In genomic region chr4:126261675-126262074, GRCm38 (mm10) we compare ENCODE assay signal across 8 mouse cellular contexts. TPM values are rescaled to one million over a fixed set of nuclear protein-coding genes. Genes with fewer than 3 reads are reported as not detected.
DNase-seq lines count a peak whose midpoint lies in the region; ATAC-seq and TF ChIP-seq lines count a peak whose summit lies in the region.

No protein-coding gene starts in this region.

- no peak for DNase-seq in forebrain, embryonic 11.5 days (ENCODE audit: low spot score)
- no peak for DNase-seq in lung, embryonic 14.5 days
- DNase-seq in lung, adult 2 months = no peak
- DNase-seq in urinary bladder, postnatal 25 days (ENCODE audit: low spot score) = no peak
- no peak for DNase-seq in adrenal gland, adult 2 months

- H3K4me1 ChIP-seq in forebrain, embryonic 13.5 days = peaks cover 44% of the 10 kb centered on the region
- H3K4me1 ChIP-seq in forebrain, embryonic 11.5 days (replicated peaks; ENCODE audit: control insufficient read depth, insufficient read depth, low read length) = peaks cover 29% of the 10 kb centered on the region
- peaks cover 25% of the 10 kb centered on the region for H3K4me1 ChIP-seq in lung, embryonic 14.5 days (ENCODE audit: insufficient read depth)
- peaks cover 30% of the 10 kb centered on the region for H3K4me1 ChIP-seq in lung, adult 2 months (ENCODE audit: control insufficient read depth, insufficient read depth, low read length)
- peaks cover 55% of the 10 kb centered on the region for H3K4me1 ChIP-seq in erythroblast, embryonic 14.5 days (ENCODE audit: control insufficient read depth)

- no peaks in the 10 kb centered on the region for H3K9me3 ChIP-seq in forebrain, embryonic 13.5 days (replicated peaks)
- no peaks in the 10 kb centered on the region for H3K9me3 ChIP-seq in forebrain, embryonic 11.5 days (ENCODE audit: control insufficient read depth, low read length)
- H3K9me3 ChIP-seq in lung, embryonic 14.5 days (ENCODE audit: low read depth, low read length) = no peaks in the 10 kb centered on the region
- no peaks in the 10 kb centered on the region for H3K9me3 ChIP-seq in erythroblast, embryonic 14.5 days (ENCODE audit: control insufficient read depth, low read length)

- H3K9ac ChIP-seq in forebrain, embryonic 13.5 days = no peak overlapping the region
- H3K9ac ChIP-seq in forebrain, embryonic 11.5 days (ENCODE audit: low read length) = no peak overlapping the region
- no peak overlapping the region for H3K9ac ChIP-seq in lung, embryonic 14.5 days

- no peak overlapping the region for H3K4me2 ChIP-seq in forebrain, embryonic 13.5 days
- H3K4me2 ChIP-seq in forebrain, embryonic 11.5 days (ENCODE audit: low read depth, low read length, severe bottlenecking) = no peak overlapping the region; the same call in 1 of the 2 replicates
- peak overlapping the region; percentile 24; the same call in 1 of the 2 replicates for H3K4me2 ChIP-seq in lung, embryonic 14.5 days

- no peak for TF ChIP-seq POLR2A in lung, adult 2 months (IDR thresholded peaks at IDR 0.05; ENCODE audit: borderline replicate concordance, extremely low read depth, low read depth, low read length)

- WGBS in forebrain, embryonic 13.5 days = 56% methylated on average over 7 of the region's 7 CpGs
- WGBS in forebrain, embryonic 11.5 days = 56% methylated on average over 7 of the region's 7 CpGs
- 40% methylated on average over 7 of the region's 7 CpGs for WGBS in lung, embryonic 14.5 days
- WGBS in lung, adult 2 months = 32% methylated on average over 7 of the region's 7 CpGs
- 43% methylated on average over 7 of the region's 7 CpGs for WGBS in macrophage (ENCODE audit: missing documents)

- H3K27me3 ChIP-seq in forebrain, embryonic 13.5 days = peaks cover 3% of the 10 kb centered on the region; the same call in 1 of the 2 replicates
- H3K27me3 ChIP-seq in forebrain, embryonic 11.5 days (ENCODE audit: control insufficient read depth, insufficient read depth, low read length) = no peaks in the 10 kb centered on the region
- H3K27me3 ChIP-seq in lung, embryonic 14.5 days (ENCODE audit: insufficient read depth, low read length) = no peaks in the 10 kb centered on the region
- H3K27me3 ChIP-seq in erythroblast, embryonic 14.5 days (ENCODE audit: control insufficient read depth) = peaks cover 39% of the 10 kb centered on the region

- H3K36me3 ChIP-seq in forebrain, embryonic 13.5 days (ENCODE audit: poor library complexity, severe bottlenecking) = no peaks in the 10 kb centered on the region
- H3K36me3 ChIP-seq in forebrain, embryonic 11.5 days (ENCODE audit: control insufficient read depth, insufficient read depth, low read length) = no peaks in the 10 kb centered on the region
- 0 out of 2 replicates have a peak, but pooled peaks cover 4% of the 10 kb centered on the region for H3K36me3 ChIP-seq in lung, embryonic 14.5 days (ENCODE audit: insufficient read depth)
- peaks cover 2% of the 10 kb centered on the region; the same call in 1 of the 2 replicates for H3K36me3 ChIP-seq in erythroblast, embryonic 14.5 days (ENCODE audit: control insufficient read depth)
- H3K36me3 ChIP-seq in macrophage (ENCODE audit: inconsistent target) = no peaks in the 10 kb centered on the region

- peak; percentile 4 for ATAC-seq in forebrain, embryonic 13.5 days
- no peak for ATAC-seq in forebrain, embryonic 11.5 days (replicated peaks; ENCODE audit: low FRiP score)
- ATAC-seq in lung, embryonic 14.5 days (ENCODE audit: insufficient read depth) = 0 out of 2 replicates have a peak, but pooled peaks have one; percentile 0

- H3K79me2 ChIP-seq in macrophage (ENCODE audit: inconsistent target) = peaks cover 56% of the 10 kb centered on the region

- no peak for TF ChIP-seq CTCF in lung, embryonic 14.5 days (IDR thresholded peaks at IDR 0.05; ENCODE audit: low read depth)
- TF ChIP-seq CTCF in lung, adult 2 months (IDR thresholded peaks at IDR 0.05; ENCODE audit: insufficient read depth, low read length) = no peak

- H3K27ac ChIP-seq in forebrain, embryonic 13.5 days = no peak overlapping the region
- H3K27ac ChIP-seq in forebrain, embryonic 11.5 days (ENCODE audit: low read depth, low read length) = no peak overlapping the region
- H3K27ac ChIP-seq in lung, embryonic 14.5 days (ENCODE audit: low read depth) = peak overlapping the region; percentile 97; the same call in 1 of the 2 replicates
- peak overlapping the region; percentile 99 for H3K27ac ChIP-seq in macrophage

- H3K4me3 ChIP-seq in forebrain, embryonic 13.5 days = no peak overlapping the region
- H3K4me3 ChIP-seq in forebrain, embryonic 11.5 days (ENCODE audit: low read depth, low read length) = no peak overlapping the region
- peak overlapping the region; percentile 79; the same call in 1 of the 2 replicates for H3K4me3 ChIP-seq in lung, embryonic 14.5 days (ENCODE audit: low read depth, low read length)
- no peak overlapping the region for H3K4me3 ChIP-seq in lung, adult 2 months (replicated peaks; ENCODE audit: extremely low read depth, low read depth, low read length)
- peak overlapping the region; percentile 88 for H3K4me3 ChIP-seq in erythroblast, embryonic 14.5 days (replicated peaks)
- H3K4me3 ChIP-seq in macrophage (ENCODE audit: inconsistent target) = no peak overlapping the region

RNA-seq across cellular contexts. Expression of gene Trappc3, which starts 0.5 kb away (rescaled TPM):
- 141 and 143 TPM in 2 replicates for polyA plus RNA-seq in forebrain, embryonic 13.5 days (2015; fragmentation: Nextera tagmentation; extraction: Ambion mirVana)
- polyA plus RNA-seq in forebrain, embryonic 11.5 days (2014; fragmentation: Nextera tagmentation; extraction: Ambion mirVana) = 23.3 and 25.7 TPM in 2 replicates
- 26.7 and 28.9 TPM in 2 replicates for polyA plus RNA-seq in lung, embryonic 14.5 days (2014; fragmentation: Nextera tagmentation; extraction: Ambion mirVana)
- polyA plus RNA-seq in lung, adult 2 months (2012; rRNA removed) = 31.7 and 51.1 TPM in 2 replicates
- polyA plus RNA-seq in erythroblast, embryonic 14.5 days (2012) = 1.3 and 2.0 TPM in 2 replicates
- total RNA-seq in macrophage (2018; cell fraction: chromatin; rRNA removed) = 10 to 100 TPM; 34.4 to 67.3 (median 48.2) TPM
- 100 to 1,000 TPM in 8 of 26 experiments, 10 to 100 TPM in 18; 77.1 to 117 (median 93.5) TPM for total RNA-seq in macrophage (2018; cell fraction: cytosol; rRNA removed)
- 10 to 100 TPM; 48.1 to 87.5 (median 60.6) TPM for total RNA-seq in macrophage (2018; cell fraction: nucleus; rRNA removed)
- 93.4 to 103 TPM (median 95.6 TPM) in 3 replicates for polyA plus RNA-seq in macrophage (2018)
- 100 to 1,000 TPM in 1 of 2 experiments, 10 to 100 TPM in 1; 85.8 to 103 TPM for total RNA-seq in adrenal gland, adult 2 months (2021)
- polyA plus RNA-seq in adrenal gland, adult 2 months (2012; rRNA removed) = 16.2 and 16.5 TPM in 2 replicates

RNA-seq across cellular contexts. Expression of gene Map7d1, which starts 5.5 kb away (rescaled TPM):
- polyA plus RNA-seq in forebrain, embryonic 13.5 days (2015; fragmentation: Nextera tagmentation; extraction: Ambion mirVana) = 53.5 and 58.2 TPM in 2 replicates
- 80.6 and 83.5 TPM in 2 replicates for polyA plus RNA-seq in forebrain, embryonic 11.5 days (2014; fragmentation: Nextera tagmentation; extraction: Ambion mirVana)
- polyA plus RNA-seq in lung, embryonic 14.5 days (2014; fragmentation: Nextera tagmentation; extraction: Ambion mirVana) = 50.7 and 61.1 TPM in 2 replicates
- 153 and 194 TPM in 2 replicates for polyA plus RNA-seq in lung, adult 2 months (2012; rRNA removed)
- 2.5 and 2.9 TPM in 2 replicates for polyA plus RNA-seq in erythroblast, embryonic 14.5 days (2012)
- total RNA-seq in macrophage (2018; cell fraction: chromatin; rRNA removed) = 100 to 1,000 TPM in 25 of 26 experiments, 10 to 100 TPM in 1; 97.4 to 591 (median 259) TPM
- total RNA-seq in macrophage (2018; cell fraction: cytosol; rRNA removed) = 100 to 1,000 TPM; 123 to 196 (median 163) TPM
- total RNA-seq in macrophage (2018; cell fraction: nucleus; rRNA removed) = 100 to 1,000 TPM; 107 to 224 (median 158) TPM
- polyA plus RNA-seq in macrophage (2018) = 105 to 157 TPM (median 139 TPM) in 3 replicates
- total RNA-seq in adrenal gland, adult 2 months (2021) = 10 to 100 TPM; 55.4 to 68.7 TPM
- polyA plus RNA-seq in adrenal gland, adult 2 months (2012; rRNA removed) = 98.3 and 98.7 TPM in 2 replicates

RNA-seq across cellular contexts. Expression of gene Col8a2, which starts 24.9 kb away (rescaled TPM):
- 0.96 and 1.4 TPM in 2 replicates for polyA plus RNA-seq in forebrain, embryonic 13.5 days (2015; fragmentation: Nextera tagmentation; extraction: Ambion mirVana)
- 18.0 and 20.4 TPM in 2 replicates for polyA plus RNA-seq in forebrain, embryonic 11.5 days (2014; fragmentation: Nextera tagmentation; extraction: Ambion mirVana)
- polyA plus RNA-seq in lung, embryonic 14.5 days (2014; fragmentation: Nextera tagmentation; extraction: Ambion mirVana) = 4.0 and 5.2 TPM in 2 replicates
- 3.5 and 4.4 TPM in 2 replicates for polyA plus RNA-seq in lung, adult 2 months (2012; rRNA removed)
- not detected in 2 replicates for polyA plus RNA-seq in erythroblast, embryonic 14.5 days (2012)
- total RNA-seq in macrophage (2018; cell fraction: chromatin; rRNA removed) = 1 to 10 TPM in 1 of 26 experiments, not detected in 25; 5.2 TPM
- not detected for total RNA-seq in macrophage (2018; cell fraction: cytosol; rRNA removed)
- under 1 TPM in 1 of 26 experiments, not detected in 25; 0.72 TPM for total RNA-seq in macrophage (2018; cell fraction: nucleus; rRNA removed)
- polyA plus RNA-seq in macrophage (2018) = not detected in 3 replicates
- total RNA-seq in adrenal gland, adult 2 months (2021) = 1 to 10 TPM; 1.4 to 6.1 TPM
- polyA plus RNA-seq in adrenal gland, adult 2 months (2012; rRNA removed) = 1.9 TPM in 2 replicates

RNA-seq across cellular contexts. Expression of gene Thrap3, which starts 59.1 kb away (rescaled TPM):
- 194 and 202 TPM in 2 replicates for polyA plus RNA-seq in forebrain, embryonic 13.5 days (2015; fragmentation: Nextera tagmentation; extraction: Ambion mirVana)
- polyA plus RNA-seq in forebrain, embryonic 11.5 days (2014; fragmentation: Nextera tagmentation; extraction: Ambion mirVana) = 251 and 263 TPM in 2 replicates
- 262 and 268 TPM in 2 replicates for polyA plus RNA-seq in lung, embryonic 14.5 days (2014; fragmentation: Nextera tagmentation; extraction: Ambion mirVana)
- 40.0 and 62.8 TPM in 2 replicates for polyA plus RNA-seq in lung, adult 2 months (2012; rRNA removed)
- polyA plus RNA-seq in erythroblast, embryonic 14.5 days (2012) = 12.8 and 15.5 TPM in 2 replicates
- 1,000 to 10,000 TPM in 11 of 26 experiments, 100 to 1,000 TPM in 15; 773 to 1,275 (median 979) TPM for total RNA-seq in macrophage (2018; cell fraction: chromatin; rRNA removed)
- total RNA-seq in macrophage (2018; cell fraction: cytosol; rRNA removed) = 100 to 1,000 TPM in 24 of 26 experiments, 10 to 100 TPM in 2; 90.2 to 183 (median 118) TPM
- total RNA-seq in macrophage (2018; cell fraction: nucleus; rRNA removed) = 100 to 1,000 TPM; 424 to 709 (median 586) TPM
- 109 to 345 TPM (median 123 TPM) in 3 replicates for polyA plus RNA-seq in macrophage (2018)
- total RNA-seq in adrenal gland, adult 2 months (2021) = 100 to 1,000 TPM; 169 to 173 TPM
- 29.1 and 36.8 TPM in 2 replicates for polyA plus RNA-seq in adrenal gland, adult 2 months (2012; rRNA removed)

RNA-seq across cellular contexts. Expression of gene Adprhl2, which starts 59.8 kb away (rescaled TPM):
- 70.9 and 81.6 TPM in 2 replicates for polyA plus RNA-seq in forebrain, embryonic 13.5 days (2015; fragmentation: Nextera tagmentation; extraction: Ambion mirVana)
- 66.5 and 70.7 TPM in 2 replicates for polyA plus RNA-seq in forebrain, embryonic 11.5 days (2014; fragmentation: Nextera tagmentation; extraction: Ambion mirVana)
- 52.8 and 56.8 TPM in 2 replicates for polyA plus RNA-seq in lung, embryonic 14.5 days (2014; fragmentation: Nextera tagmentation; extraction: Ambion mirVana)
- polyA plus RNA-seq in lung, adult 2 months (2012; rRNA removed) = 42.2 and 49.0 TPM in 2 replicates
- 2.0 and 2.1 TPM in 2 replicates for polyA plus RNA-seq in erythroblast, embryonic 14.5 days (2012)
- 10 to 100 TPM in 25 of 26 experiments, 1 to 10 TPM in 1; 6.2 to 56.3 (median 30.0) TPM for total RNA-seq in macrophage (2018; cell fraction: chromatin; rRNA removed)
- 10 to 100 TPM in 25 of 26 experiments, 1 to 10 TPM in 1; 8.7 to 26.3 (median 19.6) TPM for total RNA-seq in macrophage (2018; cell fraction: cytosol; rRNA removed)
- total RNA-seq in macrophage (2018; cell fraction: nucleus; rRNA removed) = 10 to 100 TPM in 25 of 26 experiments, 1 to 10 TPM in 1; 9.2 to 46.4 (median 20.3) TPM
- polyA plus RNA-seq in macrophage (2018) = 12.8 to 27.0 TPM (median 21.1 TPM) in 3 replicates
- 10 to 100 TPM; 26.2 to 34.9 TPM for total RNA-seq in adrenal gland, adult 2 months (2021)
- 45.8 and 46.5 TPM in 2 replicates for polyA plus RNA-seq in adrenal gland, adult 2 months (2012; rRNA removed)

Comparison
In these comparisons a context has a peak if more than half of its experiments do, and no peak if none do; other contexts are left out.
1. H3K4me3 ChIP-seq: peak in lung, embryonic 14.5 days (single experiment) and erythroblast, embryonic 14.5 days (single experiment); none in forebrain, embryonic 13.5 days (single experiment), forebrain, embryonic 11.5 days (single experiment), lung, adult 2 months (single experiment) and macrophage (single experiment).
2. H3K27ac ChIP-seq: peak in lung, embryonic 14.5 days (single experiment) and macrophage (single experiment); none in forebrain, embryonic 13.5 days (single experiment) and forebrain, embryonic 11.5 days (single experiment).
3. RNA of gene Map7d1, which starts 5.5 kb away (polyA plus RNA-seq): 105 to 157 TPM in macrophage, 153 to 194 TPM in lung, adult 2 months, 98.3 to 98.7 TPM in adrenal gland, adult 2 months, 80.6 to 83.5 TPM in forebrain, embryonic 11.5 days, 50.7 to 61.1 TPM in lung, embryonic 14.5 days and 53.5 to 58.2 TPM in forebrain, embryonic 13.5 days; 2.5 to 2.9 TPM in erythroblast, embryonic 14.5 days; every median in the first group is over 10 times any median in the second.